Mouse (Mus musculus) midbrain, postnatal 0 days (tissue): ENCODE measurements around the gene Pkd2. TPM values are rescaled to one million over a fixed set of nuclear protein-coding genes. Genes with fewer than 3 reads are reported as not detected.

ENCODE experiments used
- ATAC-seq: fragments of 200-750 bp; cut with Nextera tagmentation; 2 replicates; pipeline ENCODE4 v1.8.0; 2017; ENCODE audit warnings: moderate number of reproducible peaks, mild to moderate bottlenecking, moderate TSS enrichment, moderate library complexity; ENCODE audit not compliant: low FRiP score
- DNase-seq: peaks from one replicate; pipeline ENCODE4 v3.0.0-alpha.2; 2015; ENCODE audit warnings: low spot score
- H3K27ac ChIP-seq: fragments of 300-500 bp; sonication (generic); 2 replicates; pipeline ENCODE4 v1.5.1; 2014; ENCODE audit warnings: low read depth, mild to moderate bottlenecking, low read length, mixed read lengths
- H3K27me3 ChIP-seq: fragments of 300-500 bp; sonication (generic); 2 replicates; pipeline ENCODE4 v1.6.1; 2014; ENCODE audit warnings: low read length, control low read depth, mixed read lengths; ENCODE audit not compliant: insufficient read depth
- H3K36me3 ChIP-seq: fragments of 300-500 bp; sonication (generic); 2 replicates; pipeline ENCODE4 v1.6.1; 2014; ENCODE audit warnings: low read length, control low read depth, mixed read lengths; ENCODE audit not compliant: insufficient read depth
- H3K4me1 ChIP-seq: fragments of 300-500 bp; sonication (generic); 2 replicates; pipeline ENCODE4 v1.6.1; 2014; ENCODE audit warnings: mild to moderate bottlenecking, control low read depth, antibody characterized with exemption, low read length, mixed read lengths; ENCODE audit not compliant: insufficient read depth
- H3K4me2 ChIP-seq: fragments of 300-500 bp; sonication (generic); 2 replicates; pipeline ENCODE4 v1.6.1; 2014; ENCODE audit warnings: low read depth, mild to moderate bottlenecking, low read length, mixed read lengths; ENCODE audit not compliant: poor library complexity, severe bottlenecking
- H3K4me3 ChIP-seq: fragments of 300-500 bp; sonication (generic); 2 replicates; pipeline ENCODE4 v1.5.1; 2014; ENCODE audit warnings: low read depth, mild to moderate bottlenecking, low read length, moderate library complexity
- H3K9ac ChIP-seq: fragments of 300-500 bp; sonication (generic); replicated peaks from 2 replicates; pipeline ENCODE4 v1.6.1; 2014; ENCODE audit warnings: mild to moderate bottlenecking, low read length, moderate library complexity, mixed read lengths; ENCODE audit not compliant: poor library complexity, severe bottlenecking
- H3K9me3 ChIP-seq: fragments of 300-500 bp; sonication (generic); 2 replicates; pipeline ENCODE4 v1.6.1; 2016; ENCODE audit warnings: low read length, control low read depth
- CTCF ChIP-seq: IDR thresholded peaks from 2 replicates; pipeline ENCODE4 v1.5.1; 2016; ENCODE audit warnings: antibody characterized with exemption, mild to moderate bottlenecking
- WGBS: fragments of 180-500 bp; shearing (Covaris S2); extraction: QIAGEN DNeasy Blood & Tissue Kit; methylation state at CpG from one replicate; pipeline ENCODE4 v1.1.7; 2014; 5-methylcytosine and 5-hydroxymethylcytosine counted together
- polyA plus RNA-seq: library from polyadenylated mRNA; unstranded; fragments of >200 nt; fragmentation: Nextera tagmentation; extraction: Ambion mirVana; gene quantifications from 2 replicates; pipeline ENCODE4 v1.2.1, GENCODE M21; 2015
- total RNA-seq: library from RNA; depleted of rRNA; stranded (reverse); fragments of >200 nt; gene quantifications from 2 replicates; pipeline ENCODE4 v1.2.3, GENCODE M21; 2014; rRNA removed

Pkd2 gene
- total RNA-seq (25.8 and 29.1 TPM in 2 replicates), polyA plus RNA-seq (4.8 and 5.2 TPM in 2 replicates)

DNA sequence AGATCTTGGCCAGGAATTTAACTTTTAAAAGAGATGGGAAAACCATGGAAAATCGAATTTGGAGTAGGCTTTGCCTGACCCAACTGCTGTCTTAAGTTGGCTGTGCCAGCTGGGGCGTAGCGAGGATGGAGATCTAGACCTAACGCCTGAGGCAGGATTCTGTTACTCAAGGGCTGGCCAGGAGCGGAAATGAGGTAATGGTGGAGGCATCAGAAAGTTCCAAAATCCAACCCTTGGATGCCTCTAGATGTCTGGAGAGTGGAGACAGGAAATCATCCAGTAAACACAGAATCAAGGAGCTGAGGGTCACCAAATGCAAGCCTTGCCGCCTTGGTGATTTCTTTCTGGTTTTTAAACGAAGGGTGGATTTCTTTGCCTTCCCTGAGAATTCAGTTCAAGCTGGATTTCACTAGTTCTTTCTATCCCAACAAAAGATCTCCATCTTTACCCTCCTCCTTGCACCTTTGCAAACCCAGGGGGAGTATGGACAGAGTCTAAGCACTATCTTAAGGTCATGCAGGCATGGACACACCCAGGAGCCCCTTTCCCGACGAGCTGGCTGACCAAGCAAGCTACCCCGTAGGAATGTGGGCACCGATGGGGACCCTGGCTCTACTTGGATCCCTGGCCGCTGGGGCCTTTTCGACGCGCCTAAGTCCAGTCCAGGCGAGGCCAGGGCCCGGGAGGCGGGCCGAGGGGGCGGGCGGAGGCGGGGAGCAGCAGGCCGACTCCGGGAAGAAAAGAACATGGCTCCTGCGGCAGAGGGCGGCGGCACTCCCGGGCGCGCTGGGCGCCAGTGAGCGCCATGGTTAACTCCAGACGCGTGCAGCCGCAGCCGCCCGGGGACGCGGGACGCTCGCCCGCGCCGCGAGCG is at the start of gene Pkd2:
Gene Pkd2, plus strand, starts transcription at position 619 of the 874 bp plus-strand sequence.
- Histone ChIP-seq H3K27me3 (no peaks in the 10 kb centered on the region), H3K27ac (peak within 1 kb of the TSS; percentile 98), H3K4me2 (peak within 1 kb of the TSS; percentile 86), H3K36me3 (no peaks in the 10 kb centered on the region), H3K9ac (peak within 1 kb of the TSS; percentile 99), H3K9me3 (no peaks in the 10 kb centered on the region), H3K4me3 (peak within 1 kb of the TSS; percentile 87), H3K4me1 (peaks cover 6% of the 10 kb centered on the region; the same call in 1 of the 2 replicates)
- TF ChIP-seq CTCF = no peak
- DNase-seq = peak; percentile 72
- peak; percentile 86 for ATAC-seq
- WGBS = 13% methylated on average over 38 of the region's 46 CpGs

DNA sequence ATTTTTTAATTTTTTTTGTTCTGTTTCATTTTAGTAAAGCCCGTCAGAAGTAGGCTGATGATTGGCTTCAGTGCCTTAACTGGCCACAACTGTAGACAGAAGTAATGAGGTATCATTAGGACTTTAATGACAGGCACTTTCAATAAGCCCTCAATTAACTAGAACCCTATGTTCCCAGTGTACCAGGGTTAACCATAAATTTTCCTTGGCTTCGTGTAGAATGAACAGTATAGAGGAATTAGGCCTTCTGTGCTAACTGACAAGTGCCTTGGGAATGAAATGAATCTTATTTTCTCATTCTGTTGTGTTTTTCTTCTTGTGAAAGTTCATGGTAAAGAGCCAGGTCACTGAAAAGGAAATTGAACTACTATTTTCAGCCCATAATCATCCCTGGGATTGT is 43.3 kb upstream of the Pkd2 start:
- DNase-seq (no peak), ATAC-seq (no peak)
- no peak for TF ChIP-seq CTCF
- Histone ChIP-seq H3K27me3 (no peaks in the 10 kb centered on the region), H3K4me2 (no peak overlapping the region), H3K9me3 (no peaks in the 10 kb centered on the region), H3K36me3 (no peaks in the 10 kb centered on the region), H3K4me3 (no peak overlapping the region), H3K27ac (no peak overlapping the region), H3K9ac (no peak overlapping the region), H3K4me1 (no peaks in the 10 kb centered on the region)
- WGBS = 82% methylated on average over 2 of the region's 2 CpGs

DNA sequence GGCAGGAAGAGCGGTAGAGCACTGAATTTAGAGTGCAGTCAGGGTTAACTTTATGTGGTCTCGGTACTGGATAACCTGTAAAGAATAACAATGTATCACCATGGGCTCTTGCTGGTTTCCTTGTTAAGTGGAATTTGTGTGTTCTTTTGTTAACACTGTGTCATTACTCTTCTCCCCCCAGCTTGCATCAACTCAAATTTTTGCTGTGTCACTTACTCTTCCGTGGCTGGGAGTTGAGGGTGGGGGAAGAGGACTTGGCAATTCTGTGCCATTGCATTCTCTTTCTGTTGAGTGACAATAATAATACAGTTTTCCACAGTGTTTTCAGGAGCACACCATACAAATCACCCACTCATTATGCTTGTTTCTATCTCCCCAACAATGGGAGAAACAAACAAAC is 42.2 kb upstream of the Pkd2 start:
- H3K27ac ChIP-seq = no peak overlapping the region
- H3K36me3 ChIP-seq = no peaks in the 10 kb centered on the region
- H3K4me2 ChIP-seq = no peak overlapping the region
- no peak for DNase-seq
- H3K9ac ChIP-seq = no peak overlapping the region
- TF ChIP-seq CTCF = no peak
- whole genome bisulfite sequencing = 83% methylated on average over 3 of the region's 3 CpGs
- H3K4me1 ChIP-seq = no peaks in the 10 kb centered on the region
- H3K27me3 ChIP-seq = no peaks in the 10 kb centered on the region
- H3K4me3 ChIP-seq = no peak overlapping the region
- no peaks in the 10 kb centered on the region for H3K9me3 ChIP-seq
- no peak for ATAC-seq

DNA sequence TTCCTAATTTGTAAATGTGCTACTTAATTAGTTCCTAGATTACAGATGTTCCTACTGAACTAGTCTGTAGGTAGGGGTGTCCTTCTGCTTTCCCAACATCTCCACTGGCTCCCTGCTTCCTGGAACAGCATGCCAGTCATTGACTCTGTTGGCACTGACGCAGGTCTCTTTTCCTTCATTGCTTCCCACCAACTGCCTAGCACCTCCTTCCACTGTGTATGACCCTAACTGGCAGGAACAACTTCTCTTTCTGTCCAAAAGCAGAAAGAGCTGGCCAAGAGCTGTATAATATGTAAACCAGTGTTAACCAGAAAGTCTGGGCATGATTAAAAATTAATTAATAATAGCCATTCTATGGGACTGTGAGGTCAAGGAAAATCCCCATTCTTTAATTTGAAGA is 41.5 kb upstream of the Pkd2 start:
- H3K27ac ChIP-seq = no peak overlapping the region
- no peaks in the 10 kb centered on the region for H3K4me1 ChIP-seq
- H3K4me2 ChIP-seq = no peak overlapping the region
- 95% methylated on average over 1 of the region's 1 CpGs for WGBS
- H3K27me3 ChIP-seq = no peaks in the 10 kb centered on the region
- no peaks in the 10 kb centered on the region for H3K36me3 ChIP-seq
- no peak for DNase-seq
- TF ChIP-seq CTCF = no peak
- no peak overlapping the region for H3K4me3 ChIP-seq
- no peaks in the 10 kb centered on the region for H3K9me3 ChIP-seq
- no peak overlapping the region for H3K9ac ChIP-seq
- ATAC-seq = no peak

DNA sequence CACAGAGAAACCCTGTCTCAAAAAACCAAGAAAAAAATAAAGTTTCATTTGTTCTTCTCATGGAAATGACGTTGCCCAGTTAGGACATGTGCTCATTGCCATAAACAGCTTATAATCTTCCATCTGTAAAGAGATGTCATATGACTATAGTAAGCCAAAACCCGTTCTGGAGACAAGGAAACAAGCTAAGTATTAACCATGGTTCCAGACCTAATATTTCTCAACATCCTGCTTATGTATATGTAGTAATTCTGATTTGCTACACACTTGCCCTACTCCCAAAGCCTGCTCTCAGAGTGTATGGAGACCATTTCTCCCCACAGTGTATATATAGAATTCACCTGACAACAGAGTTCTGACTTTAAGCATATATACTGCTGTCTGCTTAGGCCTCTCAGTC is 37.2 kb upstream of the Pkd2 start:
- Histone ChIP-seq H3K9ac (no peak overlapping the region), H3K4me3 (no peak overlapping the region), H3K4me1 (no peaks in the 10 kb centered on the region), H3K9me3 (no peaks in the 10 kb centered on the region), H3K27me3 (no peaks in the 10 kb centered on the region), H3K36me3 (no peaks in the 10 kb centered on the region), H3K4me2 (no peak overlapping the region), H3K27ac (no peak overlapping the region)
- TF ChIP-seq CTCF = no peak
- ATAC-seq (no peak), DNase-seq (no peak)
- WGBS = 69% methylated on average over 2 of the region's 2 CpGs

DNA sequence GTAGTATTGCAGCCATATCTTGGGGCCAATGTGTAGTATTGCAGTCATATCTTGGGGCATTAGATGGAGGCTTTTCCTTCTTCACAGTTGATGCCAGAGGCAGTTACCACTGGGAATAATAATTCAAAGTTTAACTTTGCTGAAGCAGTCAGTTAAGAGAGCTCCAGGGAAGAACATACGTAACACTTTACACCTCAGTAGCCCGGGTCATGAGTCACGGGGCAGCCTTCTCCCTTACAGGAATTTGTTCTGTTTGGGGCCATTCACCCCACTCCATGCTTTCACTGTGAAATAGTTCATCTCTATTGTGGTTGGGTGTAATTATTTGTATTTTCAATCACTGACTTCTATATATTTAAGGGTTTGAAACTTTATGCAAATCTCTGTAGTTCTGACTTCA is 35.4 kb upstream of the Pkd2 start:
- WGBS = 88% methylated on average over 3 of the region's 3 CpGs
- Histone ChIP-seq H3K4me1 (no peaks in the 10 kb centered on the region), H3K4me2 (no peak overlapping the region), H3K27me3 (no peaks in the 10 kb centered on the region), H3K9ac (no peak overlapping the region), H3K4me3 (no peak overlapping the region), H3K36me3 (no peaks in the 10 kb centered on the region), H3K9me3 (no peaks in the 10 kb centered on the region), H3K27ac (no peak overlapping the region)
- DNase-seq (no peak), ATAC-seq (no peak)
- TF ChIP-seq CTCF = no peak
